Mouse (Mus musculus) spleen, adult 2 months (tissue): Measurements from ENCODE around the gene Anks1.

ENCODE experiments used
- CTCF ChIP-seq: fragments of 200-500 bp; IDR thresholded peaks from 2 replicates; pipeline ENCODE4 v1.5.1; 2011; ENCODE audit warnings: mild to moderate bottlenecking, inconsistent platforms; ENCODE audit not compliant: insufficient read depth, insufficient read length, insufficient replicate concordance; ENCODE audit errors: extremely low read depth
- POLR2A ChIP-seq: fragments of 200-500 bp; IDR thresholded peaks from 2 replicates; pipeline ENCODE4 v1.6.1; 2011; ENCODE audit warnings: low read depth, low read length, inconsistent platforms

- TF ChIP-seq CTCF = peak; percentile 95
- no peak for TF ChIP-seq POLR2A
Measured at GRCm38 (mm10) chr17:27989807-27990542, 80.9 kb downstream of the Anks1 start.
